Mouse (Mus musculus) intestine, postnatal 0 days (tissue): Measurements from ENCODE around the gene Isca2. TPM values are rescaled to one million over a fixed set of nuclear protein-coding genes. Genes with fewer than 3 reads are reported as not detected.
A peak's percentile ranks its signal among the peaks of the same experiment; 100 is the strongest.

Source experiments
- ATAC-seq: fragments of 200-750 bp; cut with Nextera tagmentation; 2 replicates; pipeline ENCODE4 v1.8.0; 2017; ENCODE audit warnings: mild to moderate bottlenecking, moderate TSS enrichment, moderate library complexity
- H3K27ac ChIP-seq: fragments of 300-500 bp; sonication (generic); 2 replicates; pipeline ENCODE4 v1.5.1; 2014; ENCODE audit warnings: mild to moderate bottlenecking, low read depth, low read length, moderate library complexity
- H3K27me3 ChIP-seq: fragments of 300-500 bp; sonication (generic); replicated peaks from 2 replicates; pipeline ENCODE4 v1.6.1; 2014; ENCODE audit warnings: low read length, mixed read lengths; ENCODE audit not compliant: control insufficient read depth, insufficient read depth
- H3K36me3 ChIP-seq: fragments of 300-500 bp; sonication (generic); 2 replicates; pipeline ENCODE4 v1.6.1; 2014; ENCODE audit warnings: mild to moderate bottlenecking, moderate library complexity; ENCODE audit not compliant: control insufficient read depth, insufficient read depth
- H3K4me1 ChIP-seq: fragments of 300-500 bp; sonication (generic); replicated peaks from 2 replicates; pipeline ENCODE4 v1.6.1; 2014; ENCODE audit warnings: antibody characterized with exemption, low read length, mixed read lengths; ENCODE audit not compliant: control insufficient read depth, insufficient read depth
- H3K4me2 ChIP-seq: fragments of 300-500 bp; sonication (generic); replicated peaks from 2 replicates; pipeline ENCODE4 v1.6.1; 2014; ENCODE audit warnings: low read depth, mild to moderate bottlenecking, moderate library complexity
- H3K4me3 ChIP-seq: fragments of 300-500 bp; sonication (generic); 2 replicates; pipeline ENCODE4 v1.5.1; 2014; ENCODE audit warnings: low read depth, low read length
- H3K9ac ChIP-seq: fragments of 300-500 bp; sonication (generic); 2 replicates; pipeline ENCODE4 v1.6.1; 2014; ENCODE audit warnings: mild to moderate bottlenecking, low read depth, low read length
- H3K9me3 ChIP-seq: fragments of 300-500 bp; sonication (generic); 2 replicates; pipeline ENCODE4 v1.6.1; 2016; ENCODE audit warnings: mixed run types; ENCODE audit not compliant: control insufficient read depth
- CTCF ChIP-seq: sonication (generic); IDR thresholded peaks from 2 replicates; pipeline ENCODE4 v1.5.1; 2016; ENCODE audit warnings: low read depth, mild to moderate bottlenecking, control low read depth, antibody characterized with exemption, moderate library complexity
- WGBS: fragments of 180-500 bp; shearing (Covaris S2); extraction: QIAGEN DNeasy Blood & Tissue Kit; methylation state at CpG from one replicate; pipeline ENCODE4 v1.1.7; 2014; 5-methylcytosine and 5-hydroxymethylcytosine counted together
- polyA plus RNA-seq: library from polyadenylated mRNA; unstranded; fragments of >200 nt; fragmentation: Nextera tagmentation; extraction: Ambion mirVana; gene quantifications from 2 replicates; pipeline ENCODE4 v1.2.1, GENCODE M21; 2015

Isca2 gene
- polyA plus RNA-seq, 1 experiment from 2014 or later: 119 TPM

GRCm38 (mm10) chr12:84743496-84743895, 29.6 kb upstream of the Isca2 start:
- Histone ChIP-seq H3K4me2 (no peak overlapping the region), H3K9ac (no peak overlapping the region), H3K4me3 (no peak overlapping the region), H3K4me1 (no peaks in the 10 kb centered on the region), H3K27me3 (no peaks in the 10 kb centered on the region), H3K9me3 (no peaks in the 10 kb centered on the region), H3K36me3 (no peaks in the 10 kb centered on the region), H3K27ac (no peak overlapping the region)
- 78% methylated on average over 10 of the region's 10 CpGs for WGBS
- TF ChIP-seq CTCF: no peak
- ATAC-seq: no peak

GRCm38 (mm10) chr12:84745700-84746099, 27.4 kb upstream of the Isca2 start:
- 49% methylated on average over 4 of the region's 4 CpGs for WGBS
- ATAC-seq: no peak

GRCm38 (mm10) chr12:84748134-84748533, 24.9 kb upstream of the Isca2 start:
- Histone ChIP-seq H3K9me3 (no peaks in the 10 kb centered on the region), H3K9ac (no peak overlapping the region), H3K27me3 (no peaks in the 10 kb centered on the region), H3K36me3 (no peaks in the 10 kb centered on the region; the same call in 1 of the 2 replicates), H3K4me2 (no peak overlapping the region), H3K27ac (no peak overlapping the region), H3K4me1 (no peaks in the 10 kb centered on the region), H3K4me3 (no peak overlapping the region)
- TF ChIP-seq CTCF: no peak
- 69% methylated on average over 3 of the region's 3 CpGs for WGBS
- ATAC-seq: no peak

More at GRCm38 (mm10) chr12:84745700-84746099, 27.4 kb upstream of the Isca2 start:
- Histone ChIP-seq H3K9ac (no peak overlapping the region), H3K36me3 (no peaks in the 10 kb centered on the region), H3K27me3 (no peaks in the 10 kb centered on the region), H3K4me1 (no peaks in the 10 kb centered on the region), H3K4me2 (no peak overlapping the region), H3K9me3 (no peaks in the 10 kb centered on the region), H3K27ac (no peak overlapping the region), H3K4me3 (no peak overlapping the region)
- no peak for TF ChIP-seq CTCF

GRCm38 (mm10) chr12:84750661-84751060, 22.4 kb upstream of the Isca2 start:
- no peak overlapping the region for H3K9ac ChIP-seq
- ATAC-seq: no peak
- H3K36me3 ChIP-seq: peaks cover 3% of the 10 kb centered on the region; the same call in 1 of the 2 replicates
- no peak overlapping the region for H3K27ac ChIP-seq
- TF ChIP-seq CTCF: no peak
- no peak overlapping the region for H3K4me2 ChIP-seq
- H3K9me3 ChIP-seq: no peaks in the 10 kb centered on the region
- no peak overlapping the region for H3K4me3 ChIP-seq
- WGBS: 59% methylated on average over 14 of the region's 14 CpGs
- H3K27me3 ChIP-seq: no peaks in the 10 kb centered on the region
- no peaks in the 10 kb centered on the region for H3K4me1 ChIP-seq

- Histone ChIP-seq H3K36me3 (peaks cover 19% of the 10 kb centered on the region), H3K4me1 (no peaks in the 10 kb centered on the region), H3K27me3 (no peaks in the 10 kb centered on the region), H3K4me2 (0 out of 2 replicates have a peak overlapping the region, but pooled peaks have one; percentile 9), H3K4me3 (no peak overlapping the region), H3K9me3 (no peaks in the 10 kb centered on the region), H3K27ac (no peak overlapping the region), H3K9ac (no peak overlapping the region)
- no peak for ATAC-seq
- 45% methylated on average over 14 of the region's 14 CpGs for WGBS
- TF ChIP-seq CTCF: no peak
Measured at GRCm38 (mm10) chr12:84752131-84752977, 20.7 kb upstream of the Isca2 start.

- no peak overlapping the region for H3K27ac ChIP-seq
- H3K9ac ChIP-seq: no peak overlapping the region
- no peak overlapping the region for H3K4me2 ChIP-seq
- H3K27me3 ChIP-seq: no peaks in the 10 kb centered on the region
- H3K4me1 ChIP-seq: no peaks in the 10 kb centered on the region
- no peak overlapping the region for H3K4me3 ChIP-seq
- H3K36me3 ChIP-seq: peaks cover 42% of the 10 kb centered on the region
- WGBS: 65% methylated on average over 16 of the region's 16 CpGs
- peak; percentile 74 for TF ChIP-seq CTCF
- no peak for ATAC-seq
- H3K9me3 ChIP-seq: no peaks in the 10 kb centered on the region
Measured at GRCm38 (mm10) chr12:84755008-84755695, 17.9 kb upstream of the Isca2 start.
